Mouse (Mus musculus) left cerebral cortex, postnatal 14 days (tissue): Measurements from ENCODE around the gene Isl1. TPM values are rescaled to one million over a fixed set of nuclear protein-coding genes. Genes with fewer than 3 reads are reported as not detected.

ENCODE experiments used
- DNase-seq, 2 experiments: peaks; one replicate each; pipeline ENCODE4 v3.0.0; 2021 to 2022; ENCODE audit warnings: low spot score in 2 of 2, mixed read lengths in 1 of 2
- intact Hi-C: fragments of 180-260 bp; cut with DNase I; formaldehyde crosslinking; loops from one replicate; pipeline ENCODE4 v1.15.1; 2025
- long read RNA-seq, 2 experiments: library from polyadenylated mRNA; stranded (forward); transcript quantifications; one replicate each; pipeline ENCODE4 v2.0.0; 2021
- total RNA-seq, 2 experiments: library from RNA; stranded (reverse); gene quantifications; 2 replicates each; pipeline ENCODE4 v1.2.3; 2021

The Isl1 gene
- 1 to 10 TPM in 1 of 2 experiments, under 1 TPM in 1; 0.62 to 2.5 TPM for total RNA-seq
- long read RNA-seq, experiment 1, result 0 reads
- long read RNA-seq, experiment 2, result 0 reads

GRCm38 (mm10) chr13:116309584-116310462 lies at the start of gene Isl1:
TSS of gene Isl1 (minus strand) at chr13:116309689.
- DNase-seq, result peak; percentile 20 to 43
- intact Hi-C loops, result loop anchor here (2.0 to 5.0 kb wide), 2 partner anchors 395 to 633 kb away; no protein-coding TSS in a partner anchor

- intact Hi-C loops, result no loop called here
- DNase-seq, result peak in 1 of 2 experiments; percentile 1
Measured at GRCm38 (mm10) chr13:116335763-116336162, 26.3 kb upstream of the Isl1 start.

GRCm38 (mm10) chr13:116313636-116314530 lies 4.4 kb upstream of the Isl1 start:
- no peak for DNase-seq
- intact Hi-C loops, result loop anchor here (5.0 kb wide), 1 partner anchor 637 kb away; no protein-coding TSS in a partner anchor

GRCm38 (mm10) chr13:116311871-116312720 lies 2.6 kb upstream of the Isl1 start:
- intact Hi-C loops, result loop anchor here (2.0 to 5.0 kb wide), 2 partner anchors 393 to 635 kb away; no protein-coding TSS in a partner anchor

GRCm38 (mm10) chr13:116311011-116311410 lies 1.5 kb upstream of the Isl1 start:
- intact Hi-C loops, result loop anchor here (2.0 to 5.0 kb wide), 2 partner anchors 394 to 634 kb away; no protein-coding TSS in a partner anchor
- no peak for DNase-seq

More at GRCm38 (mm10) chr13:116311871-116312720, 2.6 kb upstream of the Isl1 start:
- no peak for DNase-seq

- DNase-seq, result no peak
- intact Hi-C loops, result loop anchor here (2.0 to 5.0 kb wide), 2 partner anchors 394 to 633 kb away; no protein-coding TSS in a partner anchor
Measured at GRCm38 (mm10) chr13:116310463-116310765, 925 bp upstream of the Isl1 start.

GRCm38 (mm10) chr13:116308933-116309583 lies 431 bp downstream of the Isl1 start:
- intact Hi-C loops, result no loop called here
- DNase-seq, result no peak

- intact Hi-C loops, result no loop called here
- DNase-seq, result no peak
Measured at GRCm38 (mm10) chr13:116308121-116308932, 1.2 kb downstream of the Isl1 start.

- no peak for DNase-seq
- intact Hi-C loops, result no loop called here
Measured at GRCm38 (mm10) chr13:116306591-116306990, 2.9 kb downstream of the Isl1 start.

GRCm38 (mm10) chr13:116305721-116306120 lies 3.8 kb downstream of the Isl1 start:
- no peak for DNase-seq
- intact Hi-C loops, result no loop called here

GRCm38 (mm10) chr13:116304713-116305470 lies 4.6 kb downstream of the Isl1 start:
- DNase-seq, result no peak
- intact Hi-C loops, result no loop called here

- intact Hi-C loops, result no loop called here
- DNase-seq, result no peak
Measured at GRCm38 (mm10) chr13:116303766-116304165, 5.7 kb downstream of the Isl1 start.

GRCm38 (mm10) chr13:116302861-116303260 lies 6.6 kb downstream of the Isl1 start:
- intact Hi-C loops, result no loop called here
- no peak for DNase-seq

- intact Hi-C loops, result no loop called here
- DNase-seq, result no peak
Measured at GRCm38 (mm10) chr13:116301706-116302105, 7.8 kb downstream of the Isl1 start.

- DNase-seq, result no peak
- intact Hi-C loops, result no loop called here
Measured at GRCm38 (mm10) chr13:116299241-116299640, 10.2 kb downstream of the Isl1 start.

- intact Hi-C loops, result no loop called here
- DNase-seq, result no peak
Measured at GRCm38 (mm10) chr13:116298641-116299170, 10.8 kb downstream of the Isl1 start.

- DNase-seq, result no peak
- intact Hi-C loops, result no loop called here
Measured at GRCm38 (mm10) chr13:116298001-116298400, 11.5 kb downstream of the Isl1 start.
